Mouse (Mus musculus) bone marrow, adult 2 months (tissue): Measurements from ENCODE around the gene Fcrlb. TPM values are rescaled to one million over a fixed set of nuclear protein-coding genes. Genes with fewer than 3 reads are reported as not detected.

Source experiments
- H3K27ac ChIP-seq: fragments of 200-500 bp; 2 replicates; pipeline ENCODE4 v1.5.1; 2012; ENCODE audit warnings: low read depth, mild to moderate bottlenecking, control low read depth, inconsistent platforms, low read length; ENCODE audit not compliant: control insufficient read depth, poor library complexity, insufficient read depth
- H3K4me1 ChIP-seq: fragments of 200-500 bp; 2 replicates; pipeline ENCODE4 v1.6.1; 2011; ENCODE audit warnings: low read length; ENCODE audit not compliant: control insufficient read depth, insufficient read depth
- H3K4me3 ChIP-seq: fragments of 200-500 bp; replicated peaks from 2 replicates; pipeline ENCODE3; 2011; ENCODE audit warnings: mild to moderate bottlenecking, low read depth, low read length, control low read depth; ENCODE audit not compliant: control insufficient read depth
- CTCF ChIP-seq: fragments of 200-500 bp; IDR thresholded peaks from 2 replicates; pipeline ENCODE4 v1.5.1; 2011; ENCODE audit warnings: low read length, control low read depth; ENCODE audit not compliant: control insufficient read depth, insufficient read depth
- POLR2A ChIP-seq: fragments of 200-500 bp; IDR thresholded peaks from 2 replicates; pipeline ENCODE4 v1.6.1; 2011; ENCODE audit warnings: low read depth, mild to moderate bottlenecking, control low read depth, low read length, borderline replicate concordance; ENCODE audit not compliant: control insufficient read depth
- WGBS: fragments of 180-500 bp; shearing (Covaris S2); methylation state at CpG from one replicate; pipeline ENCODE4 v1.1.7; 2018; 5-methylcytosine and 5-hydroxymethylcytosine counted together
- polyA plus RNA-seq: library from polyadenylated mRNA; stranded (reverse); fragments of >200 nt; gene quantifications from 2 replicates; pipeline ENCODE4 v1.2.4, GENCODE M21; 2011; ENCODE audit warnings: low replicate concordance; ENCODE audit not compliant: missing spikeins, insufficient read depth, insufficient read length

Gene Fcrlb
- polyA plus RNA-seq, 1 experiment = not detected

GRCm38 (mm10) chr1:170924485-170924884 is 11.7 kb upstream of the Fcrlb start:
- peak overlapping the region; percentile 62 for H3K4me3 ChIP-seq
- TF ChIP-seq CTCF = no peak
- TF ChIP-seq POLR2A = no peak
- H3K27ac ChIP-seq = peak overlapping the region; percentile 54; the same call in 1 of the 2 replicates
- peaks cover 5% of the 10 kb centered on the region for H3K4me1 ChIP-seq
- 14% methylated on average over 6 of the region's 6 CpGs for WGBS

GRCm38 (mm10) chr1:170919308-170919707 is 6.6 kb upstream of the Fcrlb start:
- no peak for TF ChIP-seq CTCF
- TF ChIP-seq POLR2A = no peak
- Histone ChIP-seq H3K4me3 (no peak overlapping the region), H3K4me1 (peaks cover 5% of the 10 kb centered on the region), H3K27ac (peak overlapping the region; percentile 69)
- 60% methylated on average over 8 of the region's 8 CpGs for WGBS

- TF ChIP-seq CTCF (no peak), POLR2A (no peak)
- 60% methylated on average over 5 of the region's 5 CpGs for WGBS
Measured at GRCm38 (mm10) chr1:170915657-170916056, 2.9 kb upstream of the Fcrlb start.

GRCm38 (mm10) chr1:170911907-170912660 is 657 bp downstream of the Fcrlb start:
- Histone ChIP-seq H3K27ac (no peak overlapping the region), H3K4me1 (0 out of 2 replicates have a peak, but pooled peaks cover 2% of the 10 kb centered on the region), H3K4me3 (no peak overlapping the region)
- TF ChIP-seq POLR2A (no peak), CTCF (no peak)
- WGBS = 66% methylated on average over 11 of the region's 11 CpGs

More at GRCm38 (mm10) chr1:170915657-170916056, 2.9 kb upstream of the Fcrlb start:
- Histone ChIP-seq H3K27ac (no peak overlapping the region), H3K4me1 (peaks cover 3% of the 10 kb centered on the region), H3K4me3 (no peak overlapping the region)

GRCm38 (mm10) chr1:170908341-170908740 is 4.4 kb downstream of the Fcrlb start:
- Histone ChIP-seq H3K4me1 (peaks cover 3% of the 10 kb centered on the region), H3K27ac (no peak overlapping the region; the same call in 1 of the 2 replicates), H3K4me3 (peak overlapping the region; percentile 29)
- WGBS = 8% methylated on average over 21 of the region's 21 CpGs
- TF ChIP-seq POLR2A = no peak
- TF ChIP-seq CTCF = no peak

GRCm38 (mm10) chr1:170907456-170908191 is 5.1 kb downstream of the Fcrlb start:
- H3K27ac ChIP-seq = peak overlapping the region; percentile 20; the same call in 1 of the 2 replicates
- WGBS = 1% methylated on average over 71 of the region's 71 CpGs
- H3K4me1 ChIP-seq = peaks cover 3% of the 10 kb centered on the region
- peak overlapping the region; percentile 29 for H3K4me3 ChIP-seq
- TF ChIP-seq CTCF (no peak), POLR2A (no peak)

GRCm38 (mm10) chr1:170907111-170907455 is 5.7 kb downstream of the Fcrlb start:
- TF ChIP-seq CTCF (no peak), POLR2A (no peak)
- 31% methylated on average over 11 of the region's 11 CpGs for WGBS
- H3K4me1 ChIP-seq = peaks cover 3% of the 10 kb centered on the region
- no peak overlapping the region; the same call in 1 of the 2 replicates for H3K27ac ChIP-seq
- H3K4me3 ChIP-seq = no peak overlapping the region

GRCm38 (mm10) chr1:170903485-170903884 is 9.3 kb downstream of the Fcrlb start:
- Histone ChIP-seq H3K27ac (no peak overlapping the region), H3K4me3 (no peak overlapping the region), H3K4me1 (peaks cover 4% of the 10 kb centered on the region)
- 46% methylated on average over 5 of the region's 5 CpGs for WGBS
- TF ChIP-seq CTCF = no peak
